Mouse (Mus musculus) spleen, adult 12 weeks (tissue): Measurements from ENCODE around the gene Olfr120.
"Not testable (repeated sequence)": the region's sequence is repeated elsewhere in the genome, so short reads cannot be mapped to it uniquely, and the experiment has no call there.

Experiments used
- DNase-seq: peaks from one replicate; pipeline ENCODE4 v3.0.0; 2022; ENCODE audit warnings: low spot score

The Olfr120 gene

GRCm38 (mm10) chr17:37721508-37721907 is at the start of gene Olfr120:
Gene Olfr120 (plus strand): TSS chr17:37721808.
- DNase-seq, result no peak

- not testable (repeated sequence) for DNase-seq
Observed at GRCm38 (mm10) chr17:37696264-37696663, 25.3 kb upstream of the Olfr120 start, which contains the start of gene Olfr119. Gene Olfr119 (plus strand): TSS chr17:37696564.

GRCm38 (mm10) chr17:37738070-37738469 is 16.5 kb downstream of the Olfr120 start:
- DNase-seq, result no peak

GRCm38 (mm10) chr17:37768307-37768706 is 46.7 kb downstream of the Olfr120 start, which contains the start of gene Olfr122:
Gene Olfr122 (plus strand): TSS chr17:37768607.
- no peak for DNase-seq
